Mouse (Mus musculus) ES-E14 (cell line): ENCODE data around the gene Chn2. TPM values are rescaled to one million over a fixed set of nuclear protein-coding genes. Genes with fewer than 3 reads are reported as not detected.

Experiments
- DNase-seq: peaks from one replicate; pipeline ENCODE4 v3.0.0-alpha.2; 2013; ENCODE audit warnings: low read depth, low spot score
- H3K27ac ChIP-seq: 2 replicates; pipeline ENCODE4 v1.5.1; 2012; ENCODE audit warnings: low read depth, mild to moderate bottlenecking, low read length, moderate library complexity, mixed read lengths; ENCODE audit not compliant: poor library complexity, insufficient read depth, severe bottlenecking
- H3K36me3 ChIP-seq: 2 replicates; pipeline ENCODE4 v1.6.1; 2012; ENCODE audit warnings: mild to moderate bottlenecking, low read length, moderate library complexity, mixed read lengths; ENCODE audit not compliant: control insufficient read depth, poor library complexity, insufficient read depth, severe bottlenecking
- H3K4me1 ChIP-seq, 2 experiments: fragments of 150-350 bp in 1 of 2; sonication (generic) in 1 of 2; 2 replicates each; pipeline ENCODE4 v1.6.1; 2012; ENCODE audit warnings: low read length in 2 of 2, mild to moderate bottlenecking in 1 of 2, mixed read lengths in 1 of 2; ENCODE audit not compliant: control insufficient read depth in 2 of 2, insufficient read depth in 2 of 2, poor library complexity in 1 of 2
- H3K4me3 ChIP-seq, 2 experiments: fragments of 150-350 bp in 1 of 2; sonication (generic) in 1 of 2; 2 replicates each; pipeline ENCODE4 v1.5.1; 2012; ENCODE audit warnings: low read length in 2 of 2, low read depth in 1 of 2, mild to moderate bottlenecking in 1 of 2, mixed read lengths in 1 of 2; ENCODE audit not compliant: insufficient read depth in 1 of 2, poor library complexity in 1 of 2, severe bottlenecking in 1 of 2
- H3K9ac ChIP-seq: 2 replicates; pipeline ENCODE4 v1.6.1; 2012; ENCODE audit warnings: low read depth, mild to moderate bottlenecking, low read length, mixed read lengths; ENCODE audit not compliant: poor library complexity, insufficient read depth, severe bottlenecking
- H3K9me3 ChIP-seq: fragments of 150-350 bp; sonication (generic); 2 replicates; pipeline ENCODE4 v1.6.1; 2012; ENCODE audit warnings: low read depth, mild to moderate bottlenecking, low read length; ENCODE audit not compliant: control insufficient read depth, insufficient read depth
- CHD2 ChIP-seq: IDR thresholded peaks from 2 replicates; pipeline ENCODE4 v1.6.1; 2014; ENCODE audit warnings: mild to moderate bottlenecking, low read depth, low read length, inconsistent platforms
- HCFC1 ChIP-seq: IDR thresholded peaks from 2 replicates; pipeline ENCODE4 v1.6.1; 2012; ENCODE audit warnings: low read length, inconsistent platforms, borderline replicate concordance; ENCODE audit not compliant: insufficient read depth
- MAFK ChIP-seq: IDR thresholded peaks from 2 replicates; pipeline ENCODE4 v1.6.1; 2014; ENCODE audit warnings: mild to moderate bottlenecking, low read depth, low read length, inconsistent platforms; ENCODE audit not compliant: insufficient read depth
- ZC3H11A ChIP-seq: IDR thresholded peaks from 2 replicates; pipeline ENCODE4 v1.6.1; 2012; ENCODE audit warnings: low read depth, mild to moderate bottlenecking, inconsistent platforms, low read length, borderline replicate concordance
- ZNF384 ChIP-seq: IDR thresholded peaks from 2 replicates; pipeline ENCODE4 v1.6.1; 2012; ENCODE audit warnings: low read depth, low read length, inconsistent platforms
- in situ Hi-C, 2 experiments: fragments of 600-800 bp; cut with MboI; formaldehyde crosslinking; loops; one replicate each; pipeline ENCODE4 v1.15.1; 2025; ENCODE audit warnings: low sequenced_read_pairs in 2 of 2, inconsistent platforms in 1 of 2; ENCODE audit not compliant: unreplicated experiment in 2 of 2
- total RNA-seq: library from RNA; depleted of rRNA; stranded (reverse); fragments of 300-350 nt; gene quantifications from 2 replicates; pipeline ENCODE4 v1.2.3, GENCODE M21; 2012

Chn2 gene
- total RNA-seq, 1 experiment: 7.1 TPM

DNA sequence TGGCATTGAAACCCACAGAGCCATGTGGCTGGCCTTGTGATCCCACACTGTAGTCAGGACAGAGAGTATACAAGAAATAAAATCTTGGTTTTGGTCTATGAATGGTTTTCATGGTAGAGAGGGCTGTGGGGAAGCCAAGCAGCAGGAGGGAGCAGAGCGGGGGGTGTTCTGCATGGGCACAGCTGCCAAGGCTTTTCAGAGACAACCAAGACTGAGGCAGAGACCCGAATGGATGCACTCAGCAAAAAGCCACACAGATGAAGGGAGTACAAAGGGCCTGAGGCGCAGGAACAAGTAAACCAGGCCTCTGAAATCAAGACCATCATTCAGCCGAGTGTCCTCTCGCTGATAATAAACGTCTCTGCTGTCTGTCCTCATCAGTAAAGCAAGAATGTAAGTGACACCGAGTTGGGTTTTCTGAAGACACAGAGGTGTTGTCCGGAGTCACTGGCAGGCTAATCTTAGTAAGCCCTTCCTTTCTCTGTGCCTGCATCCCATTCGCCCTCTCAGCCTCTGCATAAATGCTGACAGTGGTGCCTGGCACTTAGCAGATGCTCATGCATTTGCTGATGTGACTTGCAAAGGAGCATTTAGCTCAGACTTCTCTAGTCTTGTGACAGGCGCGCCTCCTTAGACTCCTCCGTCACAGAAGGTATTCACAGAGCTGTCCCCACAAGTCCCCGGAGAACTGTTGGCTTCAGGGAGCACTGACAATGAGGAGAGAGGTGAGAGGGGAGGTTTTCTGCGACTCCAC is 144.6 kb downstream of the Chn2 start:
- Histone ChIP-seq H3K4me1 (no peaks in the 10 kb centered on the region), H3K9ac (no peak overlapping the region), H3K27ac (no peak overlapping the region), H3K36me3 (no peaks in the 10 kb centered on the region), H3K9me3 (no peaks in the 10 kb centered on the region), H3K4me3 (no peak overlapping the region)
- TF ChIP-seq CHD2 (no peak), MAFK (no peak), HCFC1 (no peak), ZC3H11A (no peak), ZNF384 (no peak)
- in situ Hi-C loops: no loop called here
- DNase-seq: no peak

DNA sequence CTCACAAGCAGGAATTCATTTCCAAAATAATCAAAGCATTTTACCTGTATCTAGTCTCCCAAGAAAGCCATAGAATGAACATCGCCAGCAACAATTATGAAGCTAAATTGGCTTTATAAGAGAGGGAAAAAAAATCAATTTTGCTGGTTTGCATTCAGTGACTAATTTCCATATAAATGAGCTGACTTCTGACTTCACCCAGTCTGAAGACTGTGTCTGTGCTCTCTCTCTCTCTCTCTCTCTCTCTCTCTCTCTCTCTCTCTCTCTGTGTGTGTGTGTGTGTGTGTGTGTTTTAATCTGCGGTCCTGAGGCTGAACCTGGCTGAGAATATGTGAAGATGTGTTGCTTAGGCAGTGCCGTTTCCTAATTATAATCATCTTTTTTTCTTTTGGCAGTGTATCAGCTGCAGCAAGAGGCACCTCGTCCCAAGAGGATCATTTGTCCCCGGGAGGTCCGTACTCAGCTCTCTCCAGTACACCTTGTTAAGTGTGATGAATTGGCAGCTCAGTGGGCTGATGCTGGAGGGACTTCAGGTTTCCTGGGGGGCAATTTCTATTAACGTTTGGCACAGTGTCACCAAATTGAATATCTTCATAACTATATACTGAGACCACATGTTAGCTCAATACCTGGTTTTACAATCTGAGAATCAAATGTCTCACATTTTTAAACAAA is 154.4 kb downstream of the Chn2 start:
- no peaks in the 10 kb centered on the region for H3K9me3 ChIP-seq
- H3K36me3 ChIP-seq: no peaks in the 10 kb centered on the region
- DNase-seq: no peak
- no peaks in the 10 kb centered on the region for H3K4me1 ChIP-seq
- no peak overlapping the region for H3K27ac ChIP-seq
- TF ChIP-seq CHD2 (no peak), MAFK (no peak)
- H3K4me3 ChIP-seq: no peak overlapping the region
- in situ Hi-C loops: no loop called here
- no peak overlapping the region for H3K9ac ChIP-seq

DNA sequence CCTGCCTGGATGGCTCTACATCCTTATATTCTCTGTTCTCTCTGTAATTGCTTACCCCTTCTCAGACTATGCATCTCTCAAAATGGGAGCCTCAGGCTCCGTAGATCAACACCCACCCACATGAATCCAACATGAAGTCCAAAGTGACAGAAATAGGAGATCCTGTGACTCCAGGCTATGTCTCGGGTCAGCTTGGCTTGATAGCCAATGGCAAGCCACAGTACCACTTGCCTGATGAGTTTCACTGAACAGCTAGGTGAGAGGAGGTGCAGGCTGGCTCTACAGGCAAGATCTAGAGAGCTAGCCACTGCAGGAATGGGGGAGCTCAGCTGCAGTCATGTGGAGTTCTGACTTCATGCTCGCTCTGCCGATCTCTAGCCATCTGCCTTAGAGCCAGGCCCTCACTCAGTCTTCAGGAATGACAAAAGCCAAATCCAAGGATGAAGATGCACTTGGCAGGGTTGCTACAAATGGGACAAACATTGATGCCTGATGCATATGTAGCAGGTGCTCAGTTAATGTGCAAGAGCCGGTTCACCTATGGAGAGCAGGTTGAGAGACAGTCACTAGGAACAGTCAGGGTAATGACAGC is 158.6 kb downstream of the Chn2 start:
- H3K9ac ChIP-seq: no peak overlapping the region
- DNase-seq: no peak
- no peaks in the 10 kb centered on the region for H3K36me3 ChIP-seq
- H3K9me3 ChIP-seq: no peaks in the 10 kb centered on the region
- in situ Hi-C loops: no loop called here
- H3K4me3 ChIP-seq: no peak overlapping the region
- no peak overlapping the region for H3K27ac ChIP-seq
- H3K4me1 ChIP-seq: no peaks in the 10 kb centered on the region
- TF ChIP-seq ZC3H11A (no peak), ZNF384 (no peak), HCFC1 (no peak), CHD2 (no peak), MAFK (no peak)

DNA sequence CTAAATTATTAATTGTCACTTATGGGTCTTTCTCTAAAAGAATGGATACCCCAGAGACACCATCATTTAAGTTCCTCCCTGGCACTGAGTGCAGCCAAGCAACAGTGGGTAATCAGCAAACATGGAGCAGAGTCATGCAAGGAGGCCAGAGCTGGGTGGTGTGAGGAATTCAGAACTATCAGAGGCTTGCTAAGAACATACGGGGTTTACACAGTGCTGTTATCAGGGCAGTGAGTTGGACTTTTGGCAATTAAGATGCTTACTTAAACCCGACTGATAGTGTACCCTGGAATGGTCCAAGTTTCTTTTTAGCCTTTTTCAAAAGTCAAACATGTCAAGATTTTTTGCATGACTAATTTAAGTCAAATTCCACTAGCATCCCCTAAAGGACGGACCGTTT is 160.2 kb downstream of the Chn2 start:
- TF ChIP-seq CHD2: no peak
- TF ChIP-seq HCFC1: no peak
- TF ChIP-seq MAFK: no peak
- TF ChIP-seq ZC3H11A: no peak
- no peak for TF ChIP-seq ZNF384
- Histone ChIP-seq H3K4me1 (no peaks in the 10 kb centered on the region), H3K36me3 (no peaks in the 10 kb centered on the region), H3K9ac (no peak overlapping the region), H3K27ac (no peak overlapping the region), H3K9me3 (no peaks in the 10 kb centered on the region), H3K4me3 (no peak overlapping the region)
- no peak for DNase-seq
- in situ Hi-C loops: no loop called here
